Mouse (Mus musculus): ENCODE measurements around the gene Dpysl4.

GRCm38 (mm10) chr7:139078181-139078580 lies 7.6 kb upstream of the Dpysl4 start:
- no peak for TF ChIP-seq POLR2A (IDR thresholded peaks at IDR 0.05; ENCODE audit: low read depth, low read length)
- no peak for TF ChIP-seq CTCF (conservative IDR thresholded peaks at IDR 0.05; ENCODE audit: insufficient read depth, insufficient read length, low read depth, low read length)
